Mouse (Mus musculus) liver, embryonic 14.5 days (tissue): Measurements from ENCODE around the gene Rsu1. TPM values are rescaled to one million over a fixed set of nuclear protein-coding genes. Genes with fewer than 3 reads are reported as not detected.

Source experiments
- ATAC-seq: fragments of 200-750 bp; cut with Nextera tagmentation; 2 replicates; pipeline ENCODE4 v1.8.0; 2017; ENCODE audit warnings: moderate number of reproducible peaks, mild to moderate bottlenecking, moderate library complexity; ENCODE audit not compliant: insufficient read depth
- DNase-seq, 3 experiments: peaks; one replicate each; pipeline ENCODE4 v3.0.0-alpha.2; 2012 to 2013; ENCODE audit warnings: low read depth in 3 of 3, low spot score in 3 of 3
- H3K27ac ChIP-seq: fragments of 300-500 bp; sonication (generic); 2 replicates; pipeline ENCODE4 v1.5.1; 2014; ENCODE audit warnings: moderate library complexity, mild to moderate bottlenecking, control low read depth, inconsistent platforms
- H3K27me3 ChIP-seq: fragments of 300-500 bp; sonication (generic); 2 replicates; pipeline ENCODE4 v1.6.1; 2014; ENCODE audit warnings: mild to moderate bottlenecking, low read length, moderate library complexity; ENCODE audit not compliant: control insufficient read depth, insufficient read depth
- H3K36me3 ChIP-seq: fragments of 300-500 bp; sonication (generic); replicated peaks from 2 replicates; pipeline ENCODE4 v1.6.1; 2014; ENCODE audit warnings: low read depth; ENCODE audit not compliant: control insufficient read depth, insufficient read depth
- H3K4me1 ChIP-seq, 2 experiments: fragments of 200-500 bp in 1 of 2; fragments of 300-500 bp in 1 of 2; sonication (generic) in 1 of 2; replicated peaks; 2 replicates each; pipeline ENCODE4 v1.6.1; 2012 to 2014; ENCODE audit warnings: antibody characterized with exemption in 1 of 2, inconsistent platforms in 1 of 2, low read length in 1 of 2; ENCODE audit not compliant: control insufficient read depth in 2 of 2, insufficient read depth in 2 of 2
- H3K4me2 ChIP-seq: fragments of 300-500 bp; sonication (generic); 2 replicates; pipeline ENCODE4 v1.6.1; 2014; ENCODE audit warnings: low read depth, mild to moderate bottlenecking, control low read depth, moderate library complexity
- H3K4me3 ChIP-seq, 2 experiments: fragments of 200-500 bp in 1 of 2; fragments of 300-500 bp in 1 of 2; sonication (generic) in 1 of 2; 2 replicates each; pipeline ENCODE4 v1.5.1; 2012 to 2014; ENCODE audit warnings: low read depth in 2 of 2, low read length in 2 of 2, mild to moderate bottlenecking in 2 of 2, control low read depth in 1 of 2, inconsistent platforms in 1 of 2, moderate library complexity in 1 of 2; ENCODE audit not compliant: insufficient read depth in 1 of 2
- H3K9ac ChIP-seq: fragments of 300-500 bp; sonication (generic); replicated peaks from 2 replicates; pipeline ENCODE4 v1.6.1; 2014; ENCODE audit warnings: mild to moderate bottlenecking, control low read depth, moderate library complexity
- H3K9me3 ChIP-seq: fragments of 300-500 bp; sonication (generic); 2 replicates; pipeline ENCODE4 v1.6.1; 2016; ENCODE audit warnings: low read length, mixed read lengths; ENCODE audit not compliant: control insufficient read depth
- CTCF ChIP-seq: IDR thresholded peaks from 2 replicates; pipeline ENCODE4 v1.5.1; 2016; ENCODE audit warnings: antibody characterized with exemption, low read depth, control low read depth
- EP300 ChIP-seq: IDR thresholded peaks from 2 replicates; pipeline ENCODE4 v1.6.1; 2016; ENCODE audit warnings: antibody characterized with exemption, low read depth
- WGBS: fragments of 180-500 bp; shearing (Covaris S2); extraction: QIAGEN DNeasy Blood & Tissue Kit; methylation state at CpG from one replicate; pipeline ENCODE4 v1.1.7; 2014; ENCODE audit not compliant: insufficient replicate concordance; 5-methylcytosine and 5-hydroxymethylcytosine counted together
- polyA plus RNA-seq, 2 experiments: library from polyadenylated mRNA; depleted of rRNA in 1 of 2; stranded (reverse) in 1 of 2; unstranded in 1 of 2; fragments of >200 nt; fragmentation: Nextera tagmentation in 1 of 2; extraction: Ambion mirVana in 1 of 2; gene quantifications; 2 replicates each; pipeline versions ENCODE4 v1.2.1 to v1.2.3; 2012 to 2014

Gene Rsu1
- polyA plus RNA-seq, 2 experiments = 47.8 to 58.5 TPM

GRCm38 (mm10) chr2:13060426-13061170, 210.6 kb downstream of the Rsu1 start:
- TF ChIP-seq EP300 (no peak), CTCF (no peak)
- H3K27ac ChIP-seq = no peak overlapping the region
- H3K4me2 ChIP-seq = no peak overlapping the region
- no peaks in the 10 kb centered on the region for H3K4me1 ChIP-seq
- no peak overlapping the region for H3K9ac ChIP-seq
- 62% methylated on average over 5 of the region's 5 CpGs for WGBS
- no peak overlapping the region for H3K4me3 ChIP-seq
- no peaks in the 10 kb centered on the region for H3K9me3 ChIP-seq
- no peaks in the 10 kb centered on the region for H3K36me3 ChIP-seq
- no peak for DNase-seq
- no peaks in the 10 kb centered on the region for H3K27me3 ChIP-seq
- ATAC-seq = no peak

- Histone ChIP-seq H3K9ac (no peak overlapping the region), H3K36me3 (no peaks in the 10 kb centered on the region), H3K4me2 (no peak overlapping the region), H3K4me1 (peaks cover 16 to 22% of the 10 kb centered on the region in 2 experiments), H3K9me3 (no peaks in the 10 kb centered on the region), H3K27me3 (no peaks in the 10 kb centered on the region), H3K4me3 (no peak overlapping the region), H3K27ac (no peak overlapping the region)
- WGBS = 62% methylated on average over 6 of the region's 6 CpGs
- no peak for TF ChIP-seq CTCF
- DNase-seq (no peak), ATAC-seq (no peak)
Measured at GRCm38 (mm10) chr2:13048649-13049048, 222.6 kb downstream of the Rsu1 start.

GRCm38 (mm10) chr2:13044555-13044954, 226.7 kb downstream of the Rsu1 start:
- Histone ChIP-seq H3K27ac (peak overlapping the region; percentile 28), H3K9me3 (no peaks in the 10 kb centered on the region), H3K4me1 (peaks cover 17 to 23% of the 10 kb centered on the region in 2 experiments), H3K4me3 (no peak overlapping the region), H3K4me2 (peak overlapping the region; percentile 51), H3K36me3 (no peaks in the 10 kb centered on the region), H3K27me3 (no peaks in the 10 kb centered on the region), H3K9ac (peak overlapping the region; percentile 31; the same call in 1 of the 2 replicates)
- 49% methylated on average over 4 of the region's 4 CpGs for WGBS
- ATAC-seq (peak; percentile 99), DNase-seq (peak in 2 of 3 experiments; percentile 15 to 22)
- TF ChIP-seq CTCF (no peak), EP300 (peak; percentile 41)

- Histone ChIP-seq H3K27ac (no peak overlapping the region), H3K36me3 (no peaks in the 10 kb centered on the region), H3K9ac (no peak overlapping the region), H3K9me3 (no peaks in the 10 kb centered on the region), H3K4me2 (no peak overlapping the region), H3K4me3 (no peak overlapping the region), H3K4me1 (peaks cover 9 to 12% of the 10 kb centered on the region in 2 experiments), H3K27me3 (no peaks in the 10 kb centered on the region)
- no peak for ATAC-seq
- no peak for DNase-seq
- TF ChIP-seq EP300 = no peak
- TF ChIP-seq CTCF = peak; percentile 53
- WGBS = 63% methylated on average over 4 of the region's 4 CpGs
Measured at GRCm38 (mm10) chr2:13039785-13040184, 231.4 kb downstream of the Rsu1 start.

GRCm38 (mm10) chr2:13038772-13039171, 232.4 kb downstream of the Rsu1 start:
- Histone ChIP-seq H3K4me2 (no peak overlapping the region), H3K4me3 (no peak overlapping the region), H3K27me3 (no peaks in the 10 kb centered on the region), H3K9me3 (no peaks in the 10 kb centered on the region), H3K27ac (no peak overlapping the region), H3K9ac (no peak overlapping the region), H3K36me3 (no peaks in the 10 kb centered on the region), H3K4me1 (peaks cover 2 to 3% of the 10 kb centered on the region in 2 experiments; a peak in 3 of 4 replicates)
- WGBS = 58% methylated on average over 3 of the region's 3 CpGs
- no peak for ATAC-seq
- DNase-seq = no peak
- TF ChIP-seq EP300 = no peak
- no peak for TF ChIP-seq CTCF

Other genes starting within 250 kb of the Rsu1 start
- 0.04 TPM in 2 replicates for gene Cubn, start 220.4 kb upstream of the Rsu1 start, polyA plus RNA-seq (2012; rRNA removed)
- gene Cubn, start 220.4 kb upstream of the Rsu1 start, polyA plus RNA-seq (2014; fragmentation: Nextera tagmentation; extraction: Ambion mirVana) = 0.06 and 0.08 TPM in 2 replicates